Mouse (Mus musculus) embryonic facial prominence, embryonic 15.5 days (tissue): ENCODE data around the gene Rfc5. TPM values are rescaled to one million over a fixed set of nuclear protein-coding genes. Genes with fewer than 3 reads are reported as not detected.
A peak's percentile ranks its signal among the peaks of the same experiment; 100 is the strongest.

Experiments
- ATAC-seq: fragments of 200-750 bp; cut with Nextera tagmentation; 2 replicates; pipeline ENCODE4 v1.8.0; 2017; ENCODE audit warnings: low read depth, moderate TSS enrichment; ENCODE audit not compliant: insufficient number of reproducible peaks, low FRiP score, low TSS enrichment
- H3K27ac ChIP-seq: fragments of 300-500 bp; sonication (generic); replicated peaks from 2 replicates; pipeline ENCODE4 v1.5.1; 2015; ENCODE audit warnings: mild to moderate bottlenecking, inconsistent platforms
- H3K27me3 ChIP-seq: fragments of 300-500 bp; sonication (generic); 2 replicates; pipeline ENCODE4 v1.6.1; 2015; ENCODE audit warnings: inconsistent platforms
- H3K36me3 ChIP-seq: fragments of 300-500 bp; sonication (generic); 2 replicates; pipeline ENCODE4 v1.6.1; 2015; ENCODE audit warnings: mild to moderate bottlenecking, inconsistent platforms
- H3K4me1 ChIP-seq: fragments of 300-500 bp; sonication (generic); 2 replicates; pipeline ENCODE4 v1.6.1; 2015; ENCODE audit warnings: inconsistent platforms
- H3K4me2 ChIP-seq: fragments of 300-500 bp; sonication (generic); replicated peaks from 2 replicates; pipeline ENCODE4 v1.6.1; 2015; ENCODE audit warnings: mild to moderate bottlenecking, inconsistent platforms
- H3K4me3 ChIP-seq: fragments of 300-500 bp; sonication (generic); replicated peaks from 2 replicates; pipeline ENCODE4 v1.5.1; 2015; ENCODE audit warnings: mild to moderate bottlenecking, inconsistent platforms
- H3K9ac ChIP-seq: fragments of 300-500 bp; sonication (generic); 2 replicates; pipeline ENCODE4 v1.6.1; 2015; ENCODE audit warnings: inconsistent platforms
- H3K9me3 ChIP-seq: fragments of 300-500 bp; sonication (generic); replicated peaks from 2 replicates; pipeline ENCODE4 v1.6.1; 2016; ENCODE audit warnings: inconsistent platforms
- WGBS: fragments of 180-500 bp; shearing (Covaris S2); methylation state at CpG from one replicate; pipeline ENCODE4 v1.1.7; 2015; 5-methylcytosine and 5-hydroxymethylcytosine counted together
- polyA plus RNA-seq: library from polyadenylated mRNA; unstranded; fragments of >200 nt; fragmentation: Nextera tagmentation; extraction: Ambion mirVana; gene quantifications from 2 replicates; pipeline ENCODE4 v1.2.1, GENCODE M21; 2015

The Rfc5 gene
- polyA plus RNA-seq, 1 experiment from 2014 or later: 83.6 TPM

DNA sequence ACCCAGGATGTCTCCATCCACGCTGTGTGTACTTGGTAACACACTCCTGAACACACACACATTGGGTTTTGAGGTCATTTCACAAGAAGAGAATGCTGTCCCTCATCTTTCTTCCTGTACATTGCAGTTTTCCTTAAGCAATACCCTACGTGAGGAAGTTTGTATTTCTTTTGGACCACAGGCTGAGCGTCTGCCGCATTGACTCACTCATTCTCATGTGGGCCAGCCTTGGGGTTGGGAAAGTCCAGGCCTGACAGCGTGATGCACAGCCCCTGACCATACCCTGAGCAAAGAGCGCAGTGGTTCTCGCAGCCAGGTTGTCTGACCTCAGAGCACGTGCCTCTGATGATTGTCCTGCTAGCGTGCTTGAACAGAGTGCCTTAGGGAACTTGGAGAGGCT is 15.4 kb downstream of the Rfc5 start:
- Histone ChIP-seq H3K4me3 (no peak overlapping the region), H3K9ac (no peak overlapping the region), H3K4me2 (no peak overlapping the region), H3K27me3 (no peaks in the 10 kb centered on the region), H3K27ac (no peak overlapping the region), H3K4me1 (no peaks in the 10 kb centered on the region), H3K36me3 (peaks cover 92% of the 10 kb centered on the region), H3K9me3 (no peaks in the 10 kb centered on the region)
- 86% methylated on average over 9 of the region's 9 CpGs for WGBS
- no peak for ATAC-seq

DNA sequence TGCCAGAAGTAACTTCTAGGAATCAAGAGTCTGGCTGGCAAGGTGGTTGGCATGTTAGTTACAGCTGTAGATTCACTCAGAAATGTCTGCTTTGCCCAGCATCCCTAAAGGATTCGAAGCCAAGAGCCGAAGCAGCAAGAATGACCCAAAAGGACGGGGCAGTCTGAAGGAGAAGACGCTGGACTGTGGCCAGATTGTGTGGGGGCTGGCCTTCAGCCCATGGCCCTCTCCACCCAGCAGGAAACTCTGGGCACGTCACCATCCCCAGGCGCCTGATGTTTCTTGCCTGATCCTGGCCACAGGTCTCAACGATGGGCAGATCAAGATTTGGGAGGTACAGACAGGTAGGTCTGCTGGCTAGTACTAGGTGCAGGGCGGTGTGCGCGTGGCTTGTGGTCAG is 18.3 kb downstream of the Rfc5 start:
- Histone ChIP-seq H3K4me3 (no peak overlapping the region), H3K27me3 (no peaks in the 10 kb centered on the region), H3K4me1 (no peaks in the 10 kb centered on the region), H3K36me3 (peaks cover 91% of the 10 kb centered on the region), H3K9ac (no peak overlapping the region), H3K9me3 (no peaks in the 10 kb centered on the region), H3K27ac (no peak overlapping the region), H3K4me2 (no peak overlapping the region)
- ATAC-seq: no peak
- 86% methylated on average over 10 of the region's 10 CpGs for WGBS

- Histone ChIP-seq H3K27me3 (no peaks in the 10 kb centered on the region), H3K4me2 (no peak overlapping the region), H3K4me1 (peaks cover 14% of the 10 kb centered on the region), H3K9ac (no peak overlapping the region), H3K4me3 (no peak overlapping the region), H3K36me3 (peaks cover 76% of the 10 kb centered on the region), H3K9me3 (no peaks in the 10 kb centered on the region), H3K27ac (no peak overlapping the region)
- ATAC-seq: no peak
- WGBS: 50% methylated on average over 8 of the region's 8 CpGs
Observed at GRCm38 (mm10) chr5:117367206-117367605, 21.6 kb downstream of the Rfc5 start.

GRCm38 (mm10) chr5:117365904-117366561 is 22.8 kb downstream of the Rfc5 start:
- no peak overlapping the region for H3K4me2 ChIP-seq
- no peak overlapping the region for H3K4me3 ChIP-seq
- H3K27ac ChIP-seq: no peak overlapping the region
- no peaks in the 10 kb centered on the region for H3K27me3 ChIP-seq
- ATAC-seq: no peak
- H3K9ac ChIP-seq: no peak overlapping the region
- H3K36me3 ChIP-seq: peaks cover 65% of the 10 kb centered on the region
- peaks cover 24% of the 10 kb centered on the region for H3K4me1 ChIP-seq
- no peaks in the 10 kb centered on the region for H3K9me3 ChIP-seq
- WGBS: 84% methylated on average over 13 of the region's 13 CpGs

GRCm38 (mm10) chr5:117364821-117365220 is 24.0 kb downstream of the Rfc5 start:
- H3K4me2 ChIP-seq: no peak overlapping the region
- no peak overlapping the region for H3K4me3 ChIP-seq
- peaks cover 36% of the 10 kb centered on the region for H3K4me1 ChIP-seq
- no peak overlapping the region for H3K27ac ChIP-seq
- ATAC-seq: no peak
- H3K36me3 ChIP-seq: peaks cover 56% of the 10 kb centered on the region
- WGBS: 87% methylated on average over 3 of the region's 3 CpGs
- H3K9ac ChIP-seq: no peak overlapping the region
- H3K9me3 ChIP-seq: no peaks in the 10 kb centered on the region
- H3K27me3 ChIP-seq: no peaks in the 10 kb centered on the region

DNA sequence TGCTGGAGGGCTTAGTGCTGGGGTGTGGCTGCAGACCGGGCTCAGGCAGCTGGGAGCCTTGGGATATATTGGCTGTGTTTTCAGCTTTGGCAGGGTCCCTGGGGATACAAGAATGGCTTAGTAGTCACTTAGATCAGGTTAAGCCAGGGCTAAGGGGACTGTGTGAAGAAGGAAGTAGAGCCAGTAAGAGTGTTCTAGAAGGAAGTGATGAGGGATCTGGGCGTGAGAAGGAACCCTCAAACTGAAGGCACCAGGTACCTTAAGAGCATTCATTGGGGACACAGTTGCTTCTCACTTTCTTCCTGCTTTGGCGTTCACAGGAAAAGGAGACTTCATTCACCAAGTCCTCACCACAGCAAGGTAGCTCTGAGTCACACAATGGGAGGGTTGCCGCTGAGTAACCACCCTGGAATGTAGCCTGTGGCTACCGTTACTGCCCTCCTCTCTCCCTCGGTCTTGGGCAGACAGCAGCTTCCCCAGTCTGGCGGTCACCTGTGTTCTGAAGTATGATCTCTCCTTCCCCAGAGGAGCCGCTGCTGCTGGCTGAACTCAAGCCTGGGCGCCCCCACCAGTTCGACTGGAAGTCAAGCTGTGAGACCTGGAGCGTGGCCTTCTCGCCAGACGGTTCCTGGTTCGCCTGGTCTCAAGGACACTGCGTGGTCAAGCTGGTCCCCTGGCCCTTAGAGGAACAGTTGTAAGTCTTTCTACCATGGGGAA is 25.6 kb downstream of the Rfc5 start:
- H3K27me3 ChIP-seq: no peaks in the 10 kb centered on the region
- 0 out of 2 replicates have a peak overlapping the region, but pooled peaks have one; percentile 7 for H3K27ac ChIP-seq
- no peak for ATAC-seq
- WGBS: 54% methylated on average over 15 of the region's 15 CpGs
- H3K4me1 ChIP-seq: peaks cover 49% of the 10 kb centered on the region
- no peak overlapping the region for H3K4me2 ChIP-seq
- peaks cover 40% of the 10 kb centered on the region for H3K36me3 ChIP-seq
- H3K9me3 ChIP-seq: no peaks in the 10 kb centered on the region
- no peak overlapping the region for H3K9ac ChIP-seq
- H3K4me3 ChIP-seq: no peak overlapping the region

DNA sequence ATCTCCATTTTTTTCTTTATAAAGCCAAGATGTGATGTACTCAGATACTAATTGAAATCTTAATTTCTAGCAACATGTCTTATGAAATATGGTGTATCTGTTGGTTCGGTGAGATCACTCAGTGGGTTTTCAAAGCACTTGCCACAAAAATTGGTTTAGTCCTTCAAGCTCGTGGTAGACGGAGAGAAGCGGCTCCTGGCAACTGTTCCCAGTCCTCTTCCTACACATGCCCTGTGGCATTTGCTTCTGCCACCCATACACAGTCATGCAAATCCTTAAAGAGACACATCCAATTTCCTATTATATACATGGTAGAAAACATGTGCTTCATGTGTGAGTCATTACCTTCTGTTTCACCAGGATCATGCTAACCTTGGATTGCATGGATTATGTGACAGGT is 27.3 kb downstream of the Rfc5 start:
- Histone ChIP-seq H3K4me3 (no peak overlapping the region), H3K27me3 (no peaks in the 10 kb centered on the region), H3K4me1 (peaks cover 55% of the 10 kb centered on the region), H3K36me3 (peaks cover 28% of the 10 kb centered on the region), H3K9me3 (no peaks in the 10 kb centered on the region), H3K4me2 (no peak overlapping the region), H3K27ac (no peak overlapping the region), H3K9ac (no peak overlapping the region)
- 64% methylated on average over 4 of the region's 4 CpGs for WGBS
- no peak for ATAC-seq

DNA sequence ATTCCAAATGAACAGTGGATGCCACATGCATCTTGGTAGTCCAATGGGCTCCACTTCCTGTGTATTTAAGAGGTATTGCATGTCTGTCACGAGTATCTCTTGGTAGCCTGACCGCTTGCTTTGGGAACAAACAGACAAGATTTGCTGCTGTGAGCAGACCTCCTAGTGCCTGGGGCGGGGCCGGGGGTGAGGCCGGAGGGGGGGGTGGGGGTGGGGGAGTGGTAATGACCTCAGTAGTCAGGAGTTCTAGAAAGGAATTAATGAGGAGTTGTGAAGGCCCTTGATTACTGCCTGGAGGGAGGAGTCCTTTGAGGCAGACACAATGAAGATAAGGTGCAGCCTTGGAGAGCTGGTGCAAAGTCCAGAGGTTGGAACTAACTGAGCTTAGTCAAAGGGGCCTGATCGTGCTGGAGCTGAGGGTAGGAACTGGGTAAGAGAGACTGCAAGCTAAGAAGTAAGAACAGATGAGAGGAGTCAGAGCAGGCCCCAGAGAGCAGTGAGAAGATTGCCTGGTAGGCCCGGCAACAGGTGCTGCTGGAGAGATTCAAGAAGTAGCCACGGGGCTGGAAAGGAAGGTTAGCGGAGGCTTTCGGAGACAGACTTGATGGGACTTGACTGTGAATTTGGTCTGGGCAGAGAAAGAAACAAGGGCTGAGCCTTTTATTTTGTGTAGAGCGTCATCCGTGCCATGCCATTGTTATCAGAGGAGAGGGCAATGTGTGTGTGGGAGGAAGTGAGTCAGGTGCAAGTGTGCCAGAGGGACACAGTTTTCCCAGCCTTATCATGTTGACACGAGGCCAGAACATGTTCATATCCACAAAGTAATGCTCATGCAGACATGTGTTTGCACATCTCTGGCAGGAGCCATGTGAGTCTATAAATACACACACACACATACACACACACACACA is 28.0 kb downstream of the Rfc5 start:
- Histone ChIP-seq H3K27ac (0 out of 2 replicates have a peak overlapping the region, but pooled peaks have one; percentile 3), H3K4me1 (peaks cover 61% of the 10 kb centered on the region), H3K9me3 (no peaks in the 10 kb centered on the region), H3K4me2 (no peak overlapping the region), H3K27me3 (no peaks in the 10 kb centered on the region), H3K4me3 (no peak overlapping the region), H3K9ac (no peak overlapping the region), H3K36me3 (peaks cover 22% of the 10 kb centered on the region)
- no peak for ATAC-seq
- WGBS: 40% methylated on average over 13 of the region's 13 CpGs

DNA sequence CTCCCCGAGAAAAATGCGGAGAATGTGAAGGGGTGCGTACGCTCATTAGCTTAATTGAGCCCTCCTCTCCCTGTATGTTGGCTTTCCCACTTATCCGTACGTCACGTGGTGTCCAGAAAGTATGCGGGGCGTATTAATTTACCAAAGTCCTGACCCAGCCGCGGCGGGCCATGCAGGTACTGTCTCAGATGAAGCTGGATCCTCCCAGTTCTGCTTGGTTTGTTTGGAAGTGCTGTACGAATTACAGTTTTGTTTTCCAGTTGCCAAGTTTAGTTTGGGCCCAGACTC is 28.7 kb downstream of the Rfc5 start:
- 43% methylated on average over 13 of the region's 13 CpGs for WGBS
- no peak overlapping the region for H3K27ac ChIP-seq
- no peak for ATAC-seq
- peaks cover 68% of the 10 kb centered on the region for H3K4me1 ChIP-seq
- H3K4me2 ChIP-seq: no peak overlapping the region; the same call in 1 of the 2 replicates
- H3K27me3 ChIP-seq: no peaks in the 10 kb centered on the region
- H3K9ac ChIP-seq: no peak overlapping the region
- H3K4me3 ChIP-seq: no peak overlapping the region
- peaks cover 16% of the 10 kb centered on the region for H3K36me3 ChIP-seq
- H3K9me3 ChIP-seq: no peaks in the 10 kb centered on the region

GRCm38 (mm10) chr5:117359497-117360227 is 29.2 kb downstream of the Rfc5 start:
- H3K9me3 ChIP-seq: no peaks in the 10 kb centered on the region
- no peak overlapping the region; the same call in 1 of the 2 replicates for H3K4me2 ChIP-seq
- no peak overlapping the region for H3K4me3 ChIP-seq
- peaks cover 69% of the 10 kb centered on the region for H3K4me1 ChIP-seq
- ATAC-seq: no peak
- H3K9ac ChIP-seq: no peak overlapping the region
- H3K36me3 ChIP-seq: peaks cover 11% of the 10 kb centered on the region
- H3K27ac ChIP-seq: no peak overlapping the region; the same call in 1 of the 2 replicates
- H3K27me3 ChIP-seq: no peaks in the 10 kb centered on the region
- 33% methylated on average over 7 of the region's 7 CpGs for WGBS

DNA sequence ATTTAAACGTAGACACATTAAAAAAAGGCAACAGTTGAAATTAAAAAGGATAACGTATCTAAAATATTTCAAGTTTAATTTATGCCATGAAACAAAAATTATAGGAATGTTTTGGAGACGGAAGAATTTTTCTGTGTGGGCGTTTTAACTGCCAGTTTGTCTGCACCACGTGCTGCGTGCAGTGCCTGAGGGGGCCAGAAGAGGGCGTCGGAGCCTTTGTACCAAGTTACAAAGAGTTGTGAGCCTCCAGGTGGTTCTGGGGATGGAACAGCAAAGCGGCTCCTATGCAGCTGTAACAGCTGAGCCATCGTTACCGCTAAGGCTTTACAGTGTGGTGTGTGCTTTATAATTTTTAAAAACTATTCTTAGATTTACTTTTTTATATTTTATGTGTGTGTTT is 30.1 kb downstream of the Rfc5 start:
- Histone ChIP-seq H3K27me3 (no peaks in the 10 kb centered on the region), H3K36me3 (peaks cover 5% of the 10 kb centered on the region; the same call in 1 of the 2 replicates), H3K4me3 (peak overlapping the region; percentile 78), H3K4me2 (peak overlapping the region; percentile 87), H3K9ac (no peak overlapping the region), H3K27ac (no peak overlapping the region), H3K4me1 (peaks cover 69% of the 10 kb centered on the region), H3K9me3 (no peaks in the 10 kb centered on the region)
- 29% methylated on average over 11 of the region's 11 CpGs for WGBS
- no peak for ATAC-seq
